Mouse (Mus musculus) heart, embryonic 14.5 days (tissue): ENCODE data around the gene Olfr159. TPM values are rescaled to one million over a fixed set of nuclear protein-coding genes. Genes with fewer than 3 reads are reported as not detected.
A peak's percentile ranks its signal among the peaks of the same experiment; 100 is the strongest.

ENCODE experiments used
- ATAC-seq: fragments of 200-750 bp; cut with Nextera tagmentation; 2 replicates; pipeline ENCODE4 v1.8.0; 2017; ENCODE audit warnings: low read depth, moderate TSS enrichment; ENCODE audit not compliant: insufficient number of reproducible peaks, insufficient read depth, low FRiP score
- H3K27ac ChIP-seq, 2 experiments: fragments of 200-500 bp in 1 of 2; fragments of 300-500 bp in 1 of 2; sonication (generic) in 1 of 2; replicated peaks in 1 of 2; 2 replicates each; pipeline ENCODE4 v1.5.1; 2012 to 2014; ENCODE audit warnings: low read depth in 2 of 2, low read length in 2 of 2, control low read depth in 1 of 2, mild to moderate bottlenecking in 1 of 2, mixed read lengths in 1 of 2; ENCODE audit not compliant: control insufficient read depth in 1 of 2, insufficient read depth in 1 of 2
- H3K27me3 ChIP-seq: fragments of 300-500 bp; sonication (generic); 2 replicates; pipeline ENCODE4 v1.6.1; 2014; ENCODE audit warnings: mild to moderate bottlenecking, low read length, control low read depth; ENCODE audit not compliant: control insufficient read depth, insufficient read depth
- H3K36me3 ChIP-seq: fragments of 300-500 bp; sonication (generic); 2 replicates; pipeline ENCODE4 v1.6.1; 2014; ENCODE audit warnings: mild to moderate bottlenecking, control low read depth, low read length, mixed read lengths; ENCODE audit not compliant: control insufficient read depth, insufficient read depth
- H3K4me1 ChIP-seq, 2 experiments: fragments of 200-500 bp in 1 of 2; fragments of 300-500 bp in 1 of 2; sonication (generic) in 1 of 2; 2 replicates each; pipeline ENCODE4 v1.6.1; 2012 to 2014; ENCODE audit warnings: low read length in 2 of 2, control low read depth in 1 of 2, mixed read lengths in 1 of 2; ENCODE audit not compliant: control insufficient read depth in 2 of 2, insufficient read depth in 2 of 2
- H3K4me2 ChIP-seq: fragments of 300-500 bp; sonication (generic); 2 replicates; pipeline ENCODE4 v1.6.1; 2014; ENCODE audit warnings: mild to moderate bottlenecking, low read length
- H3K4me3 ChIP-seq, 2 experiments: fragments of 200-500 bp in 1 of 2; fragments of 300-500 bp in 1 of 2; sonication (generic) in 1 of 2; 2 replicates each; pipeline ENCODE4 v1.5.1; 2012 to 2014; ENCODE audit warnings: low read length in 2 of 2, mild to moderate bottlenecking in 2 of 2, control low read depth in 1 of 2, low read depth in 1 of 2, moderate library complexity in 1 of 2; ENCODE audit not compliant: control insufficient read depth in 1 of 2, insufficient read depth in 1 of 2
- H3K9ac ChIP-seq: fragments of 300-500 bp; sonication (generic); 2 replicates; pipeline ENCODE4 v1.6.1; 2014; ENCODE audit warnings: mild to moderate bottlenecking, low read length
- H3K9me3 ChIP-seq: fragments of 300-500 bp; sonication (generic); 2 replicates; pipeline ENCODE4 v1.6.1; 2016; ENCODE audit warnings: low read length, control low read depth; ENCODE audit not compliant: control insufficient read depth
- WGBS: fragments of 180-500 bp; shearing (Covaris S2); extraction: QIAGEN DNeasy Blood & Tissue Kit; methylation state at CpG from one replicate; pipeline ENCODE4 v1.1.7; 2014; 5-methylcytosine and 5-hydroxymethylcytosine counted together
- polyA plus RNA-seq: library from polyadenylated mRNA; unstranded; fragments of >200 nt; fragmentation: Nextera tagmentation; extraction: Ambion mirVana; gene quantifications from 2 replicates; pipeline ENCODE4 v1.2.1, GENCODE M21; 2014

Olfr159 gene
- polyA plus RNA-seq, 1 experiment from 2014 or later: not detected

- no peaks in the 10 kb centered on the region for H3K9me3 ChIP-seq
- H3K36me3 ChIP-seq: no peaks in the 10 kb centered on the region
- no peak overlapping the region for H3K4me2 ChIP-seq
- no peak overlapping the region for H3K9ac ChIP-seq
- H3K4me1 ChIP-seq: peaks cover 10 to 16% of the 10 kb centered on the region in 2 experiments
- WGBS: 91% methylated on average over 4 of the region's 4 CpGs
- no peak overlapping the region for H3K4me3 ChIP-seq
- no peak for ATAC-seq
- no peak overlapping the region for H3K27ac ChIP-seq
- no peaks in the 10 kb centered on the region for H3K27me3 ChIP-seq
Observed at GRCm38 (mm10) chr4:43722191-43722590, 48.6 kb downstream of the Olfr159 start.

- Histone ChIP-seq H3K9me3 (no peaks in the 10 kb centered on the region), H3K4me2 (peak overlapping the region; percentile 43; the same call in 1 of the 2 replicates), H3K27me3 (no peaks in the 10 kb centered on the region), H3K4me3 (no peak overlapping the region), H3K4me1 (peaks cover 9 to 10% of the 10 kb centered on the region in 2 experiments), H3K27ac (peak overlapping the region; percentile 89 to 90), H3K36me3 (no peaks in the 10 kb centered on the region), H3K9ac (no peak overlapping the region; the same call in 1 of the 2 replicates)
- no peak for ATAC-seq
- 24% methylated on average over 14 of the region's 16 CpGs for WGBS
Observed at GRCm38 (mm10) chr4:43720491-43721228, 50.1 kb downstream of the Olfr159 start.

Other genes starting within 250 kb of the Olfr159 start
- gene Tpm2, start 247.2 kb downstream of the Olfr159 start, polyA plus RNA-seq: 142 and 159 TPM in 2 replicates
- 57.3 and 62.3 TPM in 2 replicates for gene Creb3, start 208.7 kb downstream of the Olfr159 start, polyA plus RNA-seq
- gene Tln1, start 208.3 kb downstream of the Olfr159 start, polyA plus RNA-seq: 77.5 and 90.9 TPM in 2 replicates
- 18.3 and 24.9 TPM in 2 replicates for gene Rgp1, start 192.3 kb downstream of the Olfr159 start, polyA plus RNA-seq
- 16.5 and 16.7 TPM in 2 replicates for gene Gba2, start 192.1 kb downstream of the Olfr159 start, polyA plus RNA-seq
- 0.36 TPM in 1 of 2 replicates, not detected in the other for gene Msmp, start 186.5 kb downstream of the Olfr159 start, polyA plus RNA-seq
- 10.6 and 13.2 TPM in 2 replicates for gene Npr2, start 139.1 kb downstream of the Olfr159 start, polyA plus RNA-seq
- gene Spag8, start 117.4 kb downstream of the Olfr159 start, polyA plus RNA-seq: 0.18 and 0.77 TPM in 2 replicates
- 194 and 213 TPM in 2 replicates for gene Hint2, start 114.5 kb downstream of the Olfr159 start, polyA plus RNA-seq
- 4.2 and 4.5 TPM in 2 replicates for gene Tmem8b, start 102.0 kb downstream of the Olfr159 start, polyA plus RNA-seq
- gene Fam221b, start 101.9 kb downstream of the Olfr159 start, polyA plus RNA-seq: 3.9 and 4.5 TPM in 2 replicates
- not detected in 2 replicates for gene Olfr70, start 70.2 kb downstream of the Olfr159 start, polyA plus RNA-seq
- not detected in 2 replicates for gene Olfr71, start 60.8 kb downstream of the Olfr159 start, polyA plus RNA-seq
- gene Hrct1, start 43.8 kb downstream of the Olfr159 start, polyA plus RNA-seq: 0.81 and 1.5 TPM in 2 replicates
- 0.23 and 0.42 TPM in 2 replicates for gene Spaar, start 41.0 kb downstream of the Olfr159 start, polyA plus RNA-seq
- not detected in 2 replicates for gene Olfr156, start 52.9 kb upstream of the Olfr159 start, polyA plus RNA-seq
- gene Olfr157, start 69.2 kb upstream of the Olfr159 start, polyA plus RNA-seq: not detected in 2 replicates
- not detected in 2 replicates for gene Olfr155, start 80.6 kb upstream of the Olfr159 start, polyA plus RNA-seq
- gene Reck, start 104.5 kb upstream of the Olfr159 start, polyA plus RNA-seq: 10.1 and 11.6 TPM in 2 replicates
- gene Glipr2, start 186.4 kb upstream of the Olfr159 start, polyA plus RNA-seq: 53.1 and 55.4 TPM in 2 replicates
- gene Ccin, start 212.5 kb upstream of the Olfr159 start, polyA plus RNA-seq: not detected in 2 replicates
- gene Clta, start 233.4 kb upstream of the Olfr159 start, polyA plus RNA-seq: 144 and 154 TPM in 2 replicates